Mouse (Mus musculus) cerebellum, adult 18-20 months (tissue): ENCODE data around the gene L1cam.

Source experiments
- DNase-seq, 2 experiments: peaks; one replicate each; pipeline ENCODE4 v3.0.0; 2021

Gene L1cam

DNA sequence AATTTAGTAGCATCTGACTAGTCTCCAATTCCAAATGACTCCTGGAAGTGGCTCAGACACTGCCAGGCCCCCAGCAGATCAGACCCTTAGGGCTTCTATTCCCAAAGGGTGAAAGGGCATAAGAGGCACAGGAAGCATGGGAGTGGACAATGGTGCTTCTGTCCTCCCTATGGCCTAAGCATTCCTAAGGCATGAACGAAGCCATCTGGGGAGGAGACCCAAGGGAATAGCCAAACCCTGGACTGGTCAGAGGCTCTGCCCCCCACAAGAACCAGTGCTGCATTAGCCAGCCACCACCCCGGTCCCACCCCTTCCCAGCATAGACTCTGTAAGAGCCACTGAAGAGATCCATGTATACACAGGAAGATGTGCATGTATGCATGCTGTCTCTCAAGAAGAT, 20.0 kb downstream of the L1cam start:
- no peak for DNase-seq

- DNase-seq, result peak in 1 of 2 experiments; percentile 26
Observed at GRCm38 (mm10) chrX:73871956-73872355, 23.9 kb downstream of the L1cam start.

DNA sequence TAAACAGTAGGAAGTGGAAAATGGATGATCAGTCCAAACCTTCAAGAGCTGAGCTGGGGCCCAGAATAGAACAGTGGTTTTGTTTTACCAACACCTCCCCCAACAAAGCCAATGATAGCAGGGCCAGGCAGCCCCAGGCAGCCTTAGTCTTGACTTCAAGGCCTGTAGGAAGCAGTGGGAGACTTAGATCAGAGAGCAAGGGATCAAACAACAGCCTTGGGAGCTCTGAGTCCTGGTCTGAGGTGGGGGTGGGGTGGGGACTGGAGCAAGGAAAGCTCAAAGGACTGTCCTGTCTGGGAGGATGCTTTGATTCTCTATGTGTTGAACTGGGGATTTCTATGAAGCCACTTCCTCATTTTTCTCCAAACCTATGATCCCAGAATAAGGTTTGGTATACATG, 24.4 kb downstream of the L1cam start:
- DNase-seq, result no peak

DNA sequence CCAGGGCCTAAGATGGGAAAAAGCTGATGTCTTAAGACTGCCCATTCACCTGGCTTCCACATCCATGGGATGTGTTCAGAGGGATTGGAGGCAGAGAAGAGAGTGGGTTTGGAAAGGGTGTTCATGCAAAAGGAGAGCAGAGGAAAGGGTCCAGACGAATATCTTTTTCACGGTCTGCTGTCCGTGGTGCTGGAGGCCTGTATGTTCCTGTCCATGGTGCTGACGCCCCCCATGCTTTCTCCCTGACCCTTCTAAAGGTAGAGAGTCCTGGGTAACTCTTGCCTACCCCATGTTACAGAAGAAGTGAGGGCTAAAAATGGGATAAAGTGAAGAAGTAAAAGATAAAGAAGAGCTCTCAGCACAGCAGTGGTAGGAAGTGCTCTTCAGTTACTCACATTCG, 26.6 kb downstream of the L1cam start:
- no peak for DNase-seq

GRCm38 (mm10) chrX:73867852-73868251, 28.1 kb downstream of the L1cam start:
- DNase-seq, result no peak

DNA sequence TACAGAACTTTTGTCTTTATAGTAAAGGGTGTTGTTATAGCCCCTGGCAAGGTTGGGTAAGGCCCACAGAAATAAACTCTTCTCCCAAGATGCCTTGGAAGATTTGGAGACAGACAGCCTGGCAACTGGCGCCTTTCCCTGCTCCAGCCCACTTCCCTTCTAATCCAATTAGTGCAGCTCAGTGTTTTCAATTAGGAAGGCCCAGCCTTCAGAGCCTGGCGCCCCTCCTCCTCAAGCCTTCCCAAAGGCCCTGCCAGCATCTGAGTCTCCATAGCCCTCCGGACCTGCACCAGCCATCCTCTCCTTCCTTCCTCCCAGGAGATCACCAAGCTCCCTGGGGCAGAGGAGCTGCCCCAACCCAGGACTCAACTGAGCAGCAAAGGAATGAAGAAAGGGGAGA, 28.6 kb downstream of the L1cam start:
- DNase-seq, result no peak

DNA sequence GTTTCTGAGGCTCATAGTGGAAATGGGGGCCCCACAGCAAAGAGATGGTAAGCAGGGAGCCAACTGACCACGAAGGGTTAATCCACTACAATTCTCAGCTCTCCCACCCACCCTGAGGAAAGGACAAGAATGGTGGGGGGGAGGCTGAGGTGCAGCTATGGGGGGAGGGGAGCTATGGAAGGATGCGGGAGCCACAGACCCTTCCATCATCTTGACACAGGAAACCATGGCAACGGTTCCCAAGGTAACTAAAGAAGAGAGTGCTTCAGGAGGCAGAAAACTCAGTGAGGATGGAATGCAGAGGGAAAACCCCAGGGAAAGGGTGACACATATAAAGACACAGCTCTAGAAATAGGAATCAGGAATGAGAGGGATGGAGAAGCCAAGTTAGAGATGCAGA, 31.2 kb downstream of the L1cam start:
- no peak for DNase-seq

GRCm38 (mm10) chrX:73855087-73855408, 40.9 kb downstream of the L1cam start:
- no peak for DNase-seq

- peak; percentile 41 to 67 for DNase-seq
Observed at GRCm38 (mm10) chrX:73854326-73855086, 41.4 kb downstream of the L1cam start.

- DNase-seq, result no peak
Observed at GRCm38 (mm10) chrX:73836691-73837090, 59.2 kb downstream of the L1cam start.

- no peak for DNase-seq
Observed at GRCm38 (mm10) chrX:73835731-73836130, 60.2 kb downstream of the L1cam start.

- DNase-seq, result peak; percentile 77 to 78
Observed at GRCm38 (mm10) chrX:73824185-73825151, 71.4 kb downstream of the L1cam start, which contains the start of gene Pdzd4. Pdzd4 (minus strand) TSS chrX:73824969.

- DNase-seq, result peak in 1 of 2 experiments; percentile 18
Observed at GRCm38 (mm10) chrX:73823747-73824146, 72.2 kb downstream of the L1cam start.

GRCm38 (mm10) chrX:73816596-73817314, 79.2 kb downstream of the L1cam start:
- DNase-seq, result no peak

- DNase-seq, result no peak
Observed at GRCm38 (mm10) chrX:73815072-73815471, 80.8 kb downstream of the L1cam start.

DNA sequence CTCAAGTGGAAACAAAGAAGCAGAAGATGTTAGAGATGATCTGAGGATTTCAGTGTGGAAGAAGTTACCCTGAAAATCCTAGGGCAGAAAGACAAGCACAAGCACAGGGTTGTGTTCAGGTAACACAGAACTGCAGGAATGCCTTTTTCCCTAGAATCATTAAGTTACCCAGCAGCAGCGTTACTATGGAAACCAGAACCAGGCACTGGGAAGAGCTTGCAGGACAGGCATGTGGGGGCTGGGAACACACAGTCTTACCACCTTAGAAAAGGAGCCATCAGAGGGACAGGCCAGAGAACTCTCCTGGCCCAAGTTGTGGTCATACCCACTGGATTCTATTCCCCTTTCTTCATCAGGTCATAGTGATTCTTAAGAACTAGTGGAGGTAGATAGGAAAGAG, 90.1 kb downstream of the L1cam start:
- DNase-seq, result no peak
